Mouse (Mus musculus): ENCODE results near the gene Emcn. TPM values are rescaled to one million over a fixed set of nuclear protein-coding genes. Genes with fewer than 3 reads are reported as not detected.

The Emcn gene
- polyA plus RNA-seq (2014; fragmentation: Nextera tagmentation; extraction: Ambion mirVana): 6.3 and 17.4 TPM in 2 replicates

DNA sequence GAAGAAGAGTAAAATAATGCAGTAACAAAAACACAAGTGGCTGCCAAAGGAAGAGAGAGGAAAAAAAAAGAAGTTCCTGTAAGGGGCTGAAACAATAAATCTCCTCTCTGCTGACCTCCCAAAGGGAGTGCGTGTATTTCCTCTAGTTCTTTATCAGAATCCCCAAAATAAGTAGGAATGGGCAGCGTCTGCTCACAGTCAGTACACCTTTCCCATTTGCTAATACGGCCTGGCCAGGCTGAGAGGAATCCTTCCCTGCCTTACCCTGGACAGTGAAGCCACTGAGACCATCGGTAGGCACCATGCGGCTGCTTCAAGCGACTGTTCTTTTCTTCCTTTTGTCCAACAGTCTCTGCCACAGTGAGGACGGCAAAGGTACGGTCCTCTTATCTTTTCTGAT is at the start of gene Emcn:
TSS of gene Emcn (plus strand) at position 130 of the 400 bp plus-strand sequence.
- Histone ChIP-seq H3K27me3 (ENCODE audit: control insufficient read depth, insufficient read depth, low read length) (no peaks in the 10 kb centered on the region), H3K4me3 (ENCODE audit: low read depth, low read length) (no peak within 1 kb of the TSS), H3K27ac (ENCODE audit: low read depth, low read length) (no peak within 1 kb of the TSS), H3K4me2 (ENCODE audit: low read depth, low read length) (no peak within 1 kb of the TSS), H3K36me3 (ENCODE audit: control insufficient read depth, insufficient read depth, low read length) (no peaks in the 10 kb centered on the region), H3K9me3 (ENCODE audit: control insufficient read depth, low read length) (no peaks in the 10 kb centered on the region), H3K4me1 (ENCODE audit: control insufficient read depth, insufficient read depth, low read length) (no peaks in the 10 kb centered on the region), H3K9ac (replicated peaks; ENCODE audit: low read depth, low read length) (no peak within 1 kb of the TSS)
- WGBS: 63% methylated on average over 8 of the region's 8 CpGs
- ATAC-seq (ENCODE audit: low read depth): no peak

DNA sequence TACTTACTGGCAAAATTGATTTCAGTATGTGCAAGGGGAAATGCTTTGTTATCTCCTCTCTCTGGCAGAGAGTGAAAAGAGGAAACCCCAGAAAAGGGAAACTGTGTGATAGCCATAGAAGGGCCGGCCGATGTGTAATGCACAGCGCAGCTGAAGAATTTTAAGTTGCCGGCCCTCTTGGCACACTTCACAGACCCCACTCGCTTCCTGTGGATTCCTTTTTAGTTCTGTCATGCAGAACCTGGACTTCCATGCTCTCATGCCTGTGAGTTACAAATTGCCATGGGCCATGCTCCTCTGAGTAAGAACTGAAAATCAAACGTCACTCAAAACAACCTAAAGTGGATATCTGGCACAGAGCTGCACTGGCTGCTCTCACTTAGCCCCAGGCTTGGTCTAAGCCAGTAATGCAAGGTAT is 47.7 kb upstream of the Emcn start:
- H3K27me3 ChIP-seq (ENCODE audit: control insufficient read depth, insufficient read depth, low read length): no peaks in the 10 kb centered on the region

DNA sequence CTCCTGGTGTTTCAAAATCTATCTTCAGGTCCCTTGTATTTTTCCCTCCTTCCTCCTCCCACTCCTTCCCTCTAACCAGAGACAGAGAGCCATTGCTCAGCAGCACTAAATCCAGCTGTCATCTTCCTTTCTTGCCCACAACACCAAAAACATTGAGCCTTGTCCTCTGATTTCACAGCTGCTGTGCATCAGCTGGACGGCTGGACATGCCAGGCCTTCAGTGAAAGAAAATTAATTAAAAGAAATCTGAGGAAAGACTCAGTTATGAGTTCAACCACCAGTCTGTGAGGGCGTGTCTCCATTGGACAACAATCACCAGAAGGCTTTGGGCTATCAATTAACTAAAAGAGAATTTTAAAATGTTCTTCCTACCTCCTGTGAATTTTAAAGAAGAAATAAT is 42.6 kb upstream of the Emcn start:
- Histone ChIP-seq H3K4me3 (ENCODE audit: low read depth, low read length) (no peak overlapping the region), H3K27ac (ENCODE audit: low read depth, low read length) (no peak overlapping the region), H3K36me3 (ENCODE audit: control insufficient read depth, insufficient read depth, low read length) (no peaks in the 10 kb centered on the region), H3K4me1 (ENCODE audit: control insufficient read depth, insufficient read depth, low read length) (no peaks in the 10 kb centered on the region), H3K9me3 (ENCODE audit: control insufficient read depth, low read length) (no peaks in the 10 kb centered on the region), H3K27me3 (ENCODE audit: control insufficient read depth, insufficient read depth, low read length) (no peaks in the 10 kb centered on the region), H3K4me2 (ENCODE audit: low read depth, low read length) (no peak overlapping the region), H3K9ac (replicated peaks; ENCODE audit: low read depth, low read length) (no peak overlapping the region)
- WGBS: 49% methylated on average over 2 of the region's 2 CpGs
- ATAC-seq (ENCODE audit: low read depth): no peak

More for the DNA sequence above, 47.7 kb upstream of the Emcn start:
- no peaks in the 10 kb centered on the region for H3K9me3 ChIP-seq (ENCODE audit: control insufficient read depth, low read length)
- no peak overlapping the region for H3K4me3 ChIP-seq (ENCODE audit: low read depth, low read length)
- H3K4me1 ChIP-seq (ENCODE audit: control insufficient read depth, insufficient read depth, low read length): no peaks in the 10 kb centered on the region
- no peaks in the 10 kb centered on the region for H3K36me3 ChIP-seq (ENCODE audit: control insufficient read depth, insufficient read depth, low read length)
- no peak for ATAC-seq (ENCODE audit: low read depth)
- H3K27ac ChIP-seq (ENCODE audit: low read depth, low read length): no peak overlapping the region
- H3K4me2 ChIP-seq (ENCODE audit: low read depth, low read length): no peak overlapping the region
- no peak overlapping the region for H3K9ac ChIP-seq (replicated peaks; ENCODE audit: low read depth, low read length)
- WGBS: 76% methylated on average over 6 of the region's 6 CpGs

DNA sequence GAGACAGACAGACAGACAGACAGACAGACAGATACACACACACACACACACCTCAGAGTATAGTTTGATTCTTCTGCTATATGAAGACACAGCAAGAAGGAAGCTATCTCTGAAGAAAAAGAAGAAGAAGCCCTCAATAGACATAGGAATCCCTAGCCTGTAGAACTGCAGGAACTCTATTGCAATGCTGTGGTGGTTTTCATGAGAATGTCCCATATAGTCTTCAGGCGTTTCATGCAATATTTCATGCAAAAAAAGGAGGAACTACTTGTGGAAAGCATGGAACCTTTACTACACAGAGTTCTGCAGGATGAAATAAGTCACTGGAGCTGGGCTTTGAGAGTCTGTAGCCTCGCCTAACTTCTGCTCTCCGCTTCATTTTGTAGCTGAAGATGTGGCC is 40.7 kb upstream of the Emcn start:
- ATAC-seq (ENCODE audit: low read depth): no peak
- H3K27me3 ChIP-seq (ENCODE audit: control insufficient read depth, insufficient read depth, low read length): no peaks in the 10 kb centered on the region
- no peaks in the 10 kb centered on the region for H3K36me3 ChIP-seq (ENCODE audit: control insufficient read depth, insufficient read depth, low read length)
- H3K4me1 ChIP-seq (ENCODE audit: control insufficient read depth, insufficient read depth, low read length): no peaks in the 10 kb centered on the region
- no peaks in the 10 kb centered on the region for H3K9me3 ChIP-seq (ENCODE audit: control insufficient read depth, low read length)
- H3K27ac ChIP-seq (ENCODE audit: low read depth, low read length): no peak overlapping the region
- WGBS: 83% methylated on average over 3 of the region's 3 CpGs
- no peak overlapping the region for H3K9ac ChIP-seq (replicated peaks; ENCODE audit: low read depth, low read length)
- H3K4me3 ChIP-seq (ENCODE audit: low read depth, low read length): no peak overlapping the region
- no peak overlapping the region for H3K4me2 ChIP-seq (ENCODE audit: low read depth, low read length)

DNA sequence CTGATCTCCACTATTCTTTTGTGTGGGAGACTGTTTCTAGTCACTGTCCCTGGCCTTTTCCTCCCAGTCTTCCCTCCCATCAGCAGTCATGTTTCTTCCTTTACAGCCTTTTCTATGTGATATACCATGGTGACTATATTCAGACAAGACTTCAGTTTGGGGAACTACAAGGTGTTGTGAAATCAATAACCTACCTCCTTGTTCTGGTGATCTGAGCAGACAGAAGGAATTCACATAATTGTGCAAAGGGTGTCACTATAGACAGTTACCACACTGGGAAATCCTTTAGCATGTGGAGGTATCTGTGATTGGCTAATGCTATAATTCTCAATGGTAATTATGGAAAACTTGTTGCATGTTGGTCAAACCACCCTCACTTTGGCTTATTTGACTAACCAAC is 39.7 kb upstream of the Emcn start:
- ATAC-seq (ENCODE audit: low read depth): no peak
- no peak overlapping the region for H3K9ac ChIP-seq (replicated peaks; ENCODE audit: low read depth, low read length)
- H3K36me3 ChIP-seq (ENCODE audit: control insufficient read depth, insufficient read depth, low read length): no peaks in the 10 kb centered on the region
- no peak overlapping the region for H3K27ac ChIP-seq (ENCODE audit: low read depth, low read length)
- H3K9me3 ChIP-seq (ENCODE audit: control insufficient read depth, low read length): no peaks in the 10 kb centered on the region
- H3K4me3 ChIP-seq (ENCODE audit: low read depth, low read length): no peak overlapping the region
- no peaks in the 10 kb centered on the region for H3K4me1 ChIP-seq (ENCODE audit: control insufficient read depth, insufficient read depth, low read length)
- no peaks in the 10 kb centered on the region for H3K27me3 ChIP-seq (ENCODE audit: control insufficient read depth, insufficient read depth, low read length)
- H3K4me2 ChIP-seq (ENCODE audit: low read depth, low read length): no peak overlapping the region

DNA sequence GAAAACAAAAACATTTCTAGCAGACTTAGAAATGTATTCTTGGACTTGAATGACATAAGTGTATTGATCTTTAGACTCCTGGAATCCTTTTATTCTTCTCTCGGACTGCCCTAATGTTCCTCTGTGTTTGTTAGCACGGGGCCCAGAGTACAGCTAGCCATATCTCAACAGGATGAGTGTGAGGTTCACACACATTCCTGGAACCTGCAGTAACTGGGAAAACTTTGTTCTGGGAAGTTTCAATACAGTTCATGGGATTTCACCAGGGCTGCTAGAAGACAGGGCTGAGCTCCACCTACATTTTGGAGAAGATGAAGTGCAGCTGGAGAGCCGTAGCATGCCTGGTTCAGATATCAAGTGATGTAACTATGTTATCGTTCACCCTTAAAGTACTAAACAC is 38.1 kb upstream of the Emcn start:
- no peaks in the 10 kb centered on the region for H3K27me3 ChIP-seq (ENCODE audit: control insufficient read depth, insufficient read depth, low read length)
- no peaks in the 10 kb centered on the region for H3K4me1 ChIP-seq (ENCODE audit: control insufficient read depth, insufficient read depth, low read length)
- 80% methylated on average over 4 of the region's 4 CpGs for WGBS
- ATAC-seq (ENCODE audit: low read depth): no peak
- H3K27ac ChIP-seq (ENCODE audit: low read depth, low read length): no peak overlapping the region
- no peak overlapping the region for H3K4me3 ChIP-seq (ENCODE audit: low read depth, low read length)
- no peaks in the 10 kb centered on the region for H3K9me3 ChIP-seq (ENCODE audit: control insufficient read depth, low read length)
- H3K9ac ChIP-seq (replicated peaks; ENCODE audit: low read depth, low read length): no peak overlapping the region
- no peak overlapping the region for H3K4me2 ChIP-seq (ENCODE audit: low read depth, low read length)
- H3K36me3 ChIP-seq (ENCODE audit: control insufficient read depth, insufficient read depth, low read length): no peaks in the 10 kb centered on the region

DNA sequence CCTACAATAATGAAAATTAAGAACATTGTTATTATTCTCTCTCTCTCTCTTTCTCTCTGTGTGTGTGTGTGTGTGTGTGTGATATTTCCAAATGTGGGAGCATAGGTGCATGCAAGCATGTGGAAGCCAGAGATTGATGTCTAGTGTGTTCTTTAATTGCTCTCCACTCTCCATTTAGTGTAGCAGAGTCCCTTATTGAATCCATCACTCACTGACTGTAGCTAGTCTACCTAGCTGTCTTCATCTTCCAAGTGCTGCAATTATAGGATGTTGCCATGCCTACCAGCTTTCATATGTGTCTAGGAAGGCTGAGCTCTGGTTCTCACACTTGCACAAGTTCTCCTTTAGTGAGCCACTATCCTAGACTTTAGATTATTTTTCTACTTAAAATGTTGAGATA is 30.9 kb upstream of the Emcn start:
- ATAC-seq (ENCODE audit: low read depth): peak; percentile 72; the same call in 1 of the 2 replicates

DNA sequence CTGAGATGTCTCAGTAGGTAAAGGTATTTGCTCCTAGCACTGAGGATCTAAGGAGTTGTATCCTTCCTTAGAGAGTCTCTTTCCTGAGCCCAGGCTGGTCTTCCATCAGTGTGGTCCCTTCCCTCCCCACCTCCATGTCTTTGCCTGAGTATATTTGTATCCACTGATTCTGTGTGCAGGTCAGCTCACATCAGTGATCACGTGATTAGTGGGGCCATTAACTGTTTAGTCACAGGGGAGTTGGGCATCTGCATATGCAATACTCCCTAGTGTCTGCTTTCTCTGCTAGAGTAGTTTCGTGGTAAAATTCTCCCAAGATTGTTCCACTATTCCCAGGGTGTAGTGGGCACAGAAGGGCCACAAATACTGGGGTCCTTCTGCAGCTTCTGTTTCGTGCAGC is 28.3 kb upstream of the Emcn start:
- H3K9me3 ChIP-seq (ENCODE audit: control insufficient read depth, low read length): no peaks in the 10 kb centered on the region
- H3K4me1 ChIP-seq (ENCODE audit: control insufficient read depth, insufficient read depth, low read length): no peaks in the 10 kb centered on the region
- WGBS: 41% methylated on average over 3 of the region's 3 CpGs
- H3K36me3 ChIP-seq (ENCODE audit: control insufficient read depth, insufficient read depth, low read length): no peaks in the 10 kb centered on the region
- H3K27me3 ChIP-seq (ENCODE audit: control insufficient read depth, insufficient read depth, low read length): no peaks in the 10 kb centered on the region
- no peak for ATAC-seq (ENCODE audit: low read depth)
- H3K4me2 ChIP-seq (ENCODE audit: low read depth, low read length): no peak overlapping the region
- no peak overlapping the region for H3K27ac ChIP-seq (ENCODE audit: low read depth, low read length)
- H3K4me3 ChIP-seq (ENCODE audit: low read depth, low read length): no peak overlapping the region
- no peak overlapping the region for H3K9ac ChIP-seq (replicated peaks; ENCODE audit: low read depth, low read length)

More for the DNA sequence above, 30.9 kb upstream of the Emcn start:
- Histone ChIP-seq H3K4me2 (ENCODE audit: low read depth, low read length) (no peak overlapping the region), H3K9me3 (ENCODE audit: control insufficient read depth, low read length) (no peaks in the 10 kb centered on the region), H3K36me3 (ENCODE audit: control insufficient read depth, insufficient read depth, low read length) (no peaks in the 10 kb centered on the region), H3K9ac (replicated peaks; ENCODE audit: low read depth, low read length) (no peak overlapping the region), H3K27me3 (ENCODE audit: control insufficient read depth, insufficient read depth, low read length) (no peaks in the 10 kb centered on the region), H3K4me3 (ENCODE audit: low read depth, low read length) (no peak overlapping the region), H3K4me1 (ENCODE audit: control insufficient read depth, insufficient read depth, low read length) (no peaks in the 10 kb centered on the region), H3K27ac (ENCODE audit: low read depth, low read length) (no peak overlapping the region)

DNA sequence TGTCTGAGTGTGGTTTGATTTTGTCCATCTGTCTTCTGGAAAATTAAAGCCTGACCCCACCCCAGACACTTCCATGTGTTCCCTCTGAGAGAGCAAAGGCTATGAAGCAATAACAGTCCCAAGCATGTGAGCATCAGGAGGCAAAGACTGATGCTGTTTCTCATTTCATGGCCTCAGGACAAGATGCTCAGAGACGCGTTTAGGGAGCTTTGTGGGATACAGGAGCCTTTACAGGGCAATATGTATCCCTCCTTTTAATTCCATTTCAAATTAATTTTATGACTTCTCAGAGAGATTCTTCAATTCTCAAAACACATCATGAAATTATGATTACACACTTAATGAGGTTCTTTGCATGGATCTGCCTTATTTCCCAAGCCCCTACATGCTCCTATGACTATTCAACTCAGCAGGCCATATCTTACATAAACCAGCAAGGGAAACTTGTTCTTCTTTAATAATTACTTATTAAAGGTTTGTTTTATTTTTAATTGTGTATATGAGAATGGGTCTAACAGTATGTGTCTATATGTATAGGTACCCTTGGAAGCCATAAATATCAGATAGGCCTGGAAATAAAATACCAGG is 27.0 kb upstream of the Emcn start:
- peak; percentile 71; the same call in 1 of the 2 replicates for ATAC-seq (ENCODE audit: low read depth)
- no peak overlapping the region for H3K27ac ChIP-seq (ENCODE audit: low read depth, low read length)
- 42% methylated on average over 2 of the region's 2 CpGs for WGBS

More for the DNA sequence above, 27.0 kb upstream of the Emcn start:
- Histone ChIP-seq H3K9me3 (ENCODE audit: control insufficient read depth, low read length) (no peaks in the 10 kb centered on the region), H3K4me1 (ENCODE audit: control insufficient read depth, insufficient read depth, low read length) (no peaks in the 10 kb centered on the region), H3K27me3 (ENCODE audit: control insufficient read depth, insufficient read depth, low read length) (no peaks in the 10 kb centered on the region), H3K4me3 (ENCODE audit: low read depth, low read length) (no peak overlapping the region), H3K9ac (replicated peaks; ENCODE audit: low read depth, low read length) (no peak overlapping the region), H3K4me2 (ENCODE audit: low read depth, low read length) (no peak overlapping the region), H3K36me3 (ENCODE audit: control insufficient read depth, insufficient read depth, low read length) (no peaks in the 10 kb centered on the region)
